Mouse (Mus musculus): ENCODE measurements around the gene Cx3cr1.

The Cx3cr1 gene

DNA sequence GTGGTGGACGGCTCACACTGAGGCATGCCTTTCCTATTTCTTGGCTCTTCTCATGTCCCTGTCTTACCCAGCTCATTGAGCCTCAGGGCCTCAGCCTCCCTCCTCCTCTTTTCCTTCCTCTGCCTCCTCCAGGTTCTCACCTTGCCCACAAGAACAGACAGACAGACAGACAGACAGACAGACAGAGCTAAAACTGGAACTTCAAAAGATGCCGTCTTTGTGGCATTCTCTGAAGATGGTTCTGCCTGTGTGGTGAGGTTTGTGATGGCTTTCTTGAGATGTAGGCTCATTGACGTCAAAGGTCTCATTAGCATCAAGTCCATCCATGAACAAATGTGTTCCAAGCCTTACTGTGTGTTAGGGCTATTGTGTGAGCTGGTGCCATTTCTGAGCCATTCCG, 13.0 kb upstream of the Cx3cr1 start:
- DNase-seq (ENCODE audit: low spot score in 2 of 2) = no peak

DNA sequence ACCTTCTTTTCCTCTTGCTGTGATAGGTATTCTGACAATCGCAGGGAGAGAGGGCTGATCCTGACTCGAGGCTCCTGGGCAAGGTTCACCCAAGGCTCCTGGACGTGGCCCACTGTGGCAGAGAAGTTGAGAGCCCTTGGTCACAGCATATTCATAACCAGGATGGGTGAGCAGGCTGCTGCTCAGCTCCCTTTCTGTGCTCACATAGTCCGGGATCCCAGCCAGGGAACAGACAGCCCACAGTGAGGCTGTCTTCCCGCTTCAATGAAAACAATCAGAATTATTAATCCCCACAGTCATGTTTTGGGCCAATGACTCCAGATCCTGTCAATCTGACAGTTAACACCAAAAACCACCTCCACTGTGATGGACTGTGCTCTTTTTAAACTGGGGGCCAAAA, 12.3 kb upstream of the Cx3cr1 start:
- no peak for DNase-seq (ENCODE audit: low spot score in 2 of 2)

GRCm38 (mm10) chr9:120081247-120081646, 11.6 kb upstream of the Cx3cr1 start:
- DNase-seq (ENCODE audit: low spot score in 2 of 2) = no peak

DNA sequence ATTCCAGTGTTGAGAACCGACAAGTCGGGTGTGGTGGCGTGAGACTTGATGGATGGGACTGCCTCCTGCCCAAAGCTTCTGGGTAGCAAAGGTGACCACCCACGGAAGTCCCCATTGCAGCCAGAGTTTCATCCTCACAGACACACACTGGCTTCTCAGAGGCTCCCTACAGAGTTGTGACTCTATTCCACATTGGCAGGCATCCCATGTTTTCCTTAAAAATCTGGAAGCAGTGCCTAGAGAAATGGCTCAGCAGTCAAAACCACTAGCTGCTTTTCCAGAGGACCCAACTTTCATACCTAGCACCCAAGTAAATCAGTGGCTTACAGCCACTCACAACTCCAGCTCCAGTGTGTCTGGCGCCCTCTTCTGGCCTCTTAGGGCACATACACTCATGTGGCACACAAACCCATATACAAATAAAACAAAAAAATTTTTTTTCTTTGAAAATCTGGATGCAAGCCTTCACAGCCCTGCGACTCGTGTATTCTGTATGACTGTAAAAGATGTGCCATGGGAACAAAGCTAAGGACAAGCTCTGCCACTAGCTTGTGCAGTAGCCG, 10.9 kb upstream of the Cx3cr1 start:
- peak in 1 of 2 experiments; percentile 53 for DNase-seq (ENCODE audit: low spot score in 2 of 2)

GRCm38 (mm10) chr9:120079901-120080300, 10.2 kb upstream of the Cx3cr1 start:
- DNase-seq (ENCODE audit: low spot score in 2 of 2) = no peak

- no peak for DNase-seq (ENCODE audit: low spot score in 2 of 2)
These were observed 8.6 kb upstream of the Cx3cr1 start for GRCm38 (mm10) chr9:120078241-120078640.

DNA sequence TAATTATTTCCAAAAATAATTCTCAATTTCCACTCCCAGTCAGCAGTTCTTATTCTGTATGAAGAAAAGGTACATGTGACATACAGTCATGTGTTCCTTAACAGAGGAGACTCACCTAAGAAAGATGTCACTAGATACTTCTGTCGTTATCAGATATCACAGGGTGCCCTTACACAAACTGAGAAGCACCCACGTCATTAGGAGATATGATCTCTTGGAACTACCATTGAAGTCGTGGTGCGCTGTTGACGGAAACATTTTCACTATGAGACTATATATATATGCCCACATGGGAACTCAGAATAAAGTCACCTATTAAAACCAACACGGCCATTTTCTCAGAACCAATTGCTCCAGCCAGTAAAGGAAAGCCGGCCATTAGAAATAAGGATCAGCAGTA, 4.8 kb upstream of the Cx3cr1 start:
- DNase-seq (ENCODE audit: low spot score in 2 of 2) = no peak

- DNase-seq (ENCODE audit: low spot score in 2 of 2) = peak; percentile 40 to 89
These were observed 3.5 kb upstream of the Cx3cr1 start for GRCm38 (mm10) chr9:120073169-120073568.

GRCm38 (mm10) chr9:120071251-120071650, 1.6 kb upstream of the Cx3cr1 start:
- DNase-seq (ENCODE audit: low spot score in 2 of 2) = no peak

- DNase-seq (ENCODE audit: low spot score in 2 of 2) = peak in 1 of 2 experiments; percentile 48
These were observed 1.6 kb downstream of the Cx3cr1 start for GRCm38 (mm10) chr9:120068047-120068446.

GRCm38 (mm10) chr9:120067609-120068008, 2.1 kb downstream of the Cx3cr1 start:
- no peak for DNase-seq (ENCODE audit: low spot score in 2 of 2)

DNA sequence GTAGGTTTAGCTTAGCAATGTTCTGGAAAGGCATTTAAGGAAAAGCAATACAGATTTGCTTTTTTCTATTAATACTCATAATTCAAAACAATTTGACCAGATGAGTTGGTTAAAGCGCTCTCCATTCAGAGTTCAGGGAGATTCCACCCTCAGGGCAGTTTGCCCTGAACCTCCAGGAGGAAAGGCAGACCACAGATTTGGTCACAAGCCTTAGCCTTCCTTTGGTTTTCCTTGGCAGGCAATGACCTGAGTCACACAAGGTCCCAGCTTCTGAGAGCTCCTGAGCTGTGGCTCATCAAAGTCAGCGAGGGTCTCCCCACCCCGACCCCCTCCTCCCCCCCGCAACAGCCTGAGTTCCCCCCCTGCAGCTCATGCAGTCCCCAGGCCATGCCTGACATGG, 5.4 kb downstream of the Cx3cr1 start:
- no peak for DNase-seq (ENCODE audit: low spot score in 2 of 2)

- DNase-seq (ENCODE audit: low spot score in 2 of 2) = peak in 1 of 2 experiments; percentile 34
These were observed 10.9 kb downstream of the Cx3cr1 start for GRCm38 (mm10) chr9:120058730-120059129.

GRCm38 (mm10) chr9:120056201-120056600, 13.5 kb downstream of the Cx3cr1 start:
- no peak for DNase-seq (ENCODE audit: low spot score in 2 of 2)

DNA sequence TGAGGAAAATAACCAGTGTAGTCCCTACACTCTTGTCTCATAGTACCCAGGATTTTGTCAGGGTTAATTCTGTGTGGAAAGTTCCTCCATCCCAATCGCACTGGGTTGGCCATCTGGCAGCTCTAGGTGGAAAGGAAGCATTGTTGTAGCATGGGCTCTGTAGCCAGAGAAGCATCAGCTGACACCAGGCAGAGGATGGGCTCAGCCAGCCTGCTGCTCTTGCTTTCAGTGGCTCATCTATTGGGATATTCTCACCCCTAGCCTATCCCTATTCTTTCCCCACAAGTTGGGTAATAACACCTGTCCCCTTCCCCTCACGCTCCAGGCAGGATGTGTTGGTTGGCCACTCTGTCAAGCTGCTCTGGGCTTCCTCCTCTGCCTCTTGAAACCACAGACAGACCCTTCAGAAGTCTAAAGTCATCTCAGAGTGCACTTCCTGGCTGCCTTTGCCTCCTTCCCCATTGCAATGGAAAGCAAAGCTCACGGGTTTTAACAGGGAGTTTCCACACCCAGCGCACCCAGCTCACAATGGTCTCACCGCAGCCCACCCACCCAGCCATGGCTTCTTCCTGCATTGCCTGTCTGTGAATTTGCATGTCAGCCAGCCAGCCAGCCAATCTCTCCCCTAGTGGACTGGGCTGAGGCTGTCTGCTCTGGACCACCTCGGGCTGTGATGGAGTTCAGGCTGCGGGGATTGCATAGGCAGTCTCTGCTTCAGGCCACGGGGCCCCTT, 15.0 kb downstream of the Cx3cr1 start:
- peak; percentile 49 to 55 for DNase-seq (ENCODE audit: low spot score in 2 of 2)

DNA sequence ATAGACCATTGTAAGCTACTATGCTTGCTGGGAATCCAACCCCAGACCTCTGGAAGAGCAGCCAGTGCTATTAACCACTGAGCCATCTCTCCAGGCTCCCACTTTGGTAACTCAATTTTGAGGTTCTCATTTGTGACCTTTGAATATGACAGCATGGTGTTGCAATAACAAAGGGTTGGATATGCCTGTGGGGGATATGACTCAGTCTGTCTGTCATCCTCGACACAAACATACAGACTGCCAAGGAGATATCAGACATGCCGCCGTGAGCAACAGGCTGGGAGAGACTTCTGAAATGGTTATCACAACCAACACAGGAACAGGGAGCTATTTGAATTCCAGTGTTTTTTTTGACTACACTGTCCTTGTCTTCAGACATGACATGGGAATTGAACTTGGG, 20.3 kb downstream of the Cx3cr1 start:
- DNase-seq (ENCODE audit: low spot score in 2 of 2) = no peak

DNA sequence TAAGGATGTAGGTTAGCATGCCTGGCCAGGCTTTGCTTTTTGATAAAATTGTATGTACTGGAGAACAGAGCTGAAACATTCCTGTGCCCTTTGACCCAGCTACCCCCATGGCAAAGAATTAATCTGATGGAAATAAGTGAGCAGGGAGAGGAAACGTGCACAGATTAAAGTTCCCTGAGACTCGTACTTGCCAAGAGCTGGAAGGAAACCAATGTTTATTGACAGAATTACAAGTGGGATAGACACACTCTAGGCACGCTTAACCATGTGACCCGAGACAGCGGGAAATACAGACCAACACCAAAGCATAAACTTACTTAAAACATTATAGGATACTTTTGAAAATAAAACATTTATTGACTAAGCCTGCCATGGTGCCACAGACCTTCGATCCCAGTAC, 21.2 kb downstream of the Cx3cr1 start:
- no peak for DNase-seq (ENCODE audit: low spot score in 2 of 2)

- peak; percentile 44 to 47 for DNase-seq (ENCODE audit: low spot score in 2 of 2)
These were observed 26.6 kb downstream of the Cx3cr1 start for GRCm38 (mm10) chr9:120043115-120043514.

GRCm38 (mm10) chr9:120037414-120037813, 32.3 kb downstream of the Cx3cr1 start:
- DNase-seq (ENCODE audit: low spot score in 2 of 2) = no peak

GRCm38 (mm10) chr9:120034375-120034774, 35.3 kb downstream of the Cx3cr1 start:
- DNase-seq (ENCODE audit: low spot score in 2 of 2) = no peak

DNA sequence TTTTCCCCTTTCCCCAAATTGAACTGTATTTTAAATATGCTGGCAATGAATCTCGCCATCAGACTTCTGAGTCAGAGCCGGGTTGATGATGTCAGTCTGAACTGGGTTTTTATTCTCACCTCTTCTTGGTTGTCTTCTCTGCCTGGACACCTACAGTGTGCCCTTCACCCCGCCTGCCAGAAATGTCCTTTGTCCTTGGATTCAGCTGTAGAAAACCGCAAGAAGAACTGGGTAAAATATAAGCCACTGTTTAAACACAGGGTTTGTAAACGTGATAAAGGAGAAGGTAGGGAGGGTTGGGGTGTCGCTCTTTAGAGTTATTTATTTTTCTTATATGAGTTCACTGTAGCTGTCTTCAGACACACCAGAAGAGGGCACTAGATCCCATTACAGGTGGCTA, 37.0 kb downstream of the Cx3cr1 start:
- DNase-seq (ENCODE audit: low spot score in 2 of 2) = no peak

DNA sequence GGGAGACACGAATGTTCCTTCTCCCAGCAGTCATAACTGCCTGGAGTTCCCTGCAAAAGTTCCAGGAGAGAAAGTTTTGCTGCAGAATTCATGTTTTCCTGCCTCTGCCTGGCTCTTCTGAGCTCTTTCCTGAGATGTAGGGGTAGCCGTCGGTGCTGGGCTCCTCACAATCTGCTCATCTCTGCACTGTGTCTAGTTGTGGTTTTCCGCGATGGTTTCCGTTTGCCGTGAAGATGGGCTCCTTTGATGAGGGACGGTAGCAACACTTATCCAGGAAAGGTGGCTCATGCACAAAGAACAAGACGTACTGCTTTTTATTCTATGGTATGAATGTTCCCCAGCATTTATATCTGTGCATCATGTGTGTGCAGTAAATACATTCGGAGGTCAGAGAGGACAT, 39.3 kb downstream of the Cx3cr1 start:
- no peak for DNase-seq (ENCODE audit: low spot score in 2 of 2)

DNA sequence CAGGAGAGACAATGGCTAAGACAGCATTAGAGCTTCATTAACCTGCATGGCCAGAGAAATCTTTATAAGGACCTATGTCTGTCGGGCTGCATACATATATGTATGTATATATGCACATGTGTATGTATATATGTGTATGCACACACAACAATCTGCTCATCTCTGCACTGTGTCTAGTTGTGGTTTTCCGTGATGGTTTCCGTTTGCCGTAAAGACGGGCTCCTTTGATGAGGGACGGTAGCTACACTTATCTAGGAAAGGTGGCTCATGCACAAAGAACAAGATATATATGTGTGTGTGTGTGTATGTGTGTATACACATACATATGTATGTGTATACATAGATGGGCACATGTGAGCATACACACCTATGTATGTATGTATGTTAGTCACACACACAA, 39.8 kb downstream of the Cx3cr1 start:
- DNase-seq (ENCODE audit: low spot score in 2 of 2) = no peak
